In genomic region chr10:62602177-62603040, GRCm38 (mm10) we compare ENCODE assay signal across 8 mouse cellular contexts. TPM values are rescaled to one million over a fixed set of nuclear protein-coding genes. Genes with fewer than 3 reads are reported as not detected.
DNase-seq lines count a peak whose midpoint lies in the region; ATAC-seq lines count a peak whose summit lies in the region.

Gene Ddx21, minus strand, starts transcription at chr10:62602281.

- peak within 1 kb of the TSS; percentile 87 for H3K27ac ChIP-seq in hindbrain, embryonic 15.5 days (replicated peaks)

- H3K27me3 ChIP-seq in hindbrain, embryonic 15.5 days, result no peaks in the 10 kb centered on the region

- peaks cover 12% of the 10 kb centered on the region; the same call in 1 of the 2 replicates for H3K36me3 ChIP-seq in hindbrain, embryonic 15.5 days

- peak within 1 kb of the TSS; percentile 89 for H3K9ac ChIP-seq in hindbrain, embryonic 15.5 days

- H3K4me1 ChIP-seq in hindbrain, embryonic 15.5 days (replicated peaks), result peaks cover 21% of the 10 kb centered on the region

- DNase-seq in R1 (ENCODE audit: low read depth, low spot score), result peak; percentile 96
- peak; percentile 91 to 93 for DNase-seq in cerebellum, postnatal 25 days
- DNase-seq in frontal cortex, postnatal 36 days (ENCODE audit: low spot score in 2 of 2), result peak; percentile 90 to 93
- DNase-seq in left cerebral cortex, adult 11 months (ENCODE audit: low spot score), result peak; percentile 76
- peak; percentile 91 to 93 for DNase-seq in lung, postnatal 4 days
- peak; percentile 88 for DNase-seq in retina, postnatal 7 days (ENCODE audit: low read depth, low spot score)
- DNase-seq in urinary bladder, adult 2 months (ENCODE audit: low spot score), result peak; percentile 79

- peak within 1 kb of the TSS; percentile 98 for H3K4me2 ChIP-seq in hindbrain, embryonic 15.5 days

- H3K4me3 ChIP-seq in hindbrain, embryonic 15.5 days, result peak within 1 kb of the TSS; percentile 98

- no peaks in the 10 kb centered on the region for H3K9me3 ChIP-seq in hindbrain, embryonic 15.5 days

- peak; percentile 99 for ATAC-seq in hindbrain, embryonic 15.5 days (ENCODE audit: low FRiP score, low read depth)

- 6% methylated on average over 53 of the region's 53 CpGs for WGBS in hindbrain, embryonic 15.5 days

RNA-seq across cellular contexts. Expression of gene Ddx21, which starts in this region (rescaled TPM):
- 12.4 and 12.9 TPM in 2 replicates for polyA plus RNA-seq in hindbrain, embryonic 15.5 days (2015; fragmentation: Nextera tagmentation; extraction: Ambion mirVana)
- 33.3 and 37.3 TPM in 2 replicates for polyA plus RNA-seq in urinary bladder, adult 2 months (2012; rRNA removed)

Comparison
In these comparisons a context has a peak if more than half of its experiments do, and no peak if none do; other contexts are left out.
1. Peak in every context shown above with its lines: DNase-seq, ATAC-seq, H3K4me3 ChIP-seq and H3K27ac ChIP-seq.